Mouse (Mus musculus) cerebellum, adult 9-11 months (tissue): ENCODE measurements around the gene Siae.
A peak's percentile ranks its signal among the peaks of the same experiment; 100 is the strongest.

ENCODE experiments used
- DNase-seq: peaks from one replicate; pipeline ENCODE4 v3.0.0; 2022

Gene Siae

DNA sequence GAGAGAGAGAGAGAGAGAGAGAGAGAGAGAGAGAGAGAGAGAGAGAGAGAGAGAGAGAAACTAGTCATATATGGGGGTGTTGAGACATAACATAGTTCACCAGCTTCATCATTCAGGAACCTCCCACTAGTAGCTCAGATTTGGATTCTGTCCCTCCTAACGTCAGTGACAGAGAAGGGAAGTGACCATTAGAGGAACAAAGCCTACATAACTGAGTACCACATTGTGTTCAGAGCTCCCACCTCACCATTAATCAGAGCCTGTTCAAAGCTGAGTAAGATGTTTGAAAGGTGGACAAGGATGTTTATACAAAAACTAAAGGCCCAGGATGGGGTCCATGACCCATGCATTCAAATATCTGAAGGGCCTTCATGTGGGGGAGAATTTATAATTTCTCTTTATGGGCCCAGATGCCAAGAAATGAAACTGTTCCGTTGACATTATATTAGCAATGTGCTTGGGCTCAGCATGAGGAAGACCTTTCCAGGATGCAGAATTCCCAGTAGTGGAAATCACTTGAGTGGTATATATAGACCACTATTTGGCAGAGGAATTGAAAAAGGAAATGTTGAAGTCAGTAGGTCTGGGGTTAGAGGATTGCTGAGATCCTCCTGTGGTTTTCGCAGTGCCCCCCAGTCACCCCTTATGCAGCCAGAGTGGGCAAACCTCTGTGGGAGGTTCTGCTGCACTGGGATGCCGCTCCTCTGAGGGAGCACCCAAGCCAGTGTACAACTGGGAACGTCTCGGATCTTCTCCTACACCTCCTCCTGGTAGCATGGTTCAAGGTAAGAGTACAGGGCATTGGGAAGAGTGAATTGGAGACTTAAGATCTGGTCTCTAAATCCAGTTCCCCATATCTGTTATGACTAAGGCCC lies 14.6 kb upstream of the Siae start:
- no peak for DNase-seq

DNA sequence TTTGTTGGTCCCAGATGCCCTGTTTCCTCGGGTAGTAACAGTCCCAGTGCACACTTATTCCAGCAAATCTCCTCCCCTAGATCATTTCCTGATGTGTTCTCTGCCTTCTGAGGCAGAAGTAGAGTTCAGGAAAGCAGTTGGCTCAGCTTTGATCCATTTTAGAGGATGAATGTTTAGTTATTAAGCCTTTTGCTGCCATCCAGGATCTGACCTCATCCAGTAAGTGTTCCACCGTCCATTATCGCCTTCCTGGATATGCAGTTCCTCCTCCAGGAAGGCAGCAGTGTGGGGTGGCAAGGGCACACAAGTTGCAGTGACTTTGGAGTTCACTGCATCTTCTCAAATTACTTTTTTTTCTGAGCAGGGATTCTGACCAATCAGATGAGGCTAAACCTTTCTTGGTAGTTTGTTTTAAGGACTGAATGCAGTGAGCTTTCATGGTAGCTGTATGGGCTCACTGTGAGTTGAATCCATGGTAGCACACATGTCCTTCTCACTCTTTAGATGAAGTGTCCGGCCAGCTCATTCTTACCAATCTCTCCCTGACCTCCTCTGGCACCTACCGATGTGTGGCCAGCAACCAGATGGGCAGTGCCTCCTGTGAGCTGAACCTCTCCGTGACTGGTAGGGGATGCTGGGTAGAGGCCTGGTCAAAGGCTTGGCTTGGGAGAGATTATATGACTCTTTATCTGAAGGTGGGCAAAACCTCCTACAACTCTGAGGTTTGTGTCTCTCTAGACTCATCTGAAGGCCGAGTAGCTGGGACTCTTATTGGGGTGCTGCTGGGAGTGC lies 13.5 kb upstream of the Siae start:
- no peak for DNase-seq

DNA sequence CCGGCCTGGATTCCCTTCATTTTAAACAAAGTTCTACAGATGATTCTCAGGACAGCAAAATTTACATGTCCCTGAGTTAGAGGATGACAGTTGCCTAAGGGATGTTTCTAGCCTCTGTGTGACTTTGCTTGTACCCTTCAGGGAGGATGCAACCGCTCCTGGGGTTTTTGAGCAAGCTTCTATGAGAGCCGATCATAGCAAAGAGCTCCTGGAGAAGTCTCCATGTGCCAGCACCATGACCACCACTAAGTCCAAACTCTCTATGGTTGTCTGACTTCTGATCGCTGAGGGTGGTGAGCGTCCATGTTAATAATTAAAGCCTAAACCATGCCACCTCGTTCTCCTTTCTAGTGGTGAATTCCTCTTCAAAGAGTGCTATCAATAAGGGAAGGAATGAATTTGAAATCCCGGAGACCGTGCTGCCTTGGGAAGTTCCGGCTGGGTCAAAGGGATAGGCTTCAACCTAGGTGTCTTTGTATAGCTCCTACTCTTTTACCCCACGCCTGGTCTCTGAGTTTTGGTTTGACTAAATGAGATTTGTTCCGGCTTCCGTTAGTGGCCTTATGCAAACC lies 11.5 kb upstream of the Siae start:
- no peak for DNase-seq

DNA sequence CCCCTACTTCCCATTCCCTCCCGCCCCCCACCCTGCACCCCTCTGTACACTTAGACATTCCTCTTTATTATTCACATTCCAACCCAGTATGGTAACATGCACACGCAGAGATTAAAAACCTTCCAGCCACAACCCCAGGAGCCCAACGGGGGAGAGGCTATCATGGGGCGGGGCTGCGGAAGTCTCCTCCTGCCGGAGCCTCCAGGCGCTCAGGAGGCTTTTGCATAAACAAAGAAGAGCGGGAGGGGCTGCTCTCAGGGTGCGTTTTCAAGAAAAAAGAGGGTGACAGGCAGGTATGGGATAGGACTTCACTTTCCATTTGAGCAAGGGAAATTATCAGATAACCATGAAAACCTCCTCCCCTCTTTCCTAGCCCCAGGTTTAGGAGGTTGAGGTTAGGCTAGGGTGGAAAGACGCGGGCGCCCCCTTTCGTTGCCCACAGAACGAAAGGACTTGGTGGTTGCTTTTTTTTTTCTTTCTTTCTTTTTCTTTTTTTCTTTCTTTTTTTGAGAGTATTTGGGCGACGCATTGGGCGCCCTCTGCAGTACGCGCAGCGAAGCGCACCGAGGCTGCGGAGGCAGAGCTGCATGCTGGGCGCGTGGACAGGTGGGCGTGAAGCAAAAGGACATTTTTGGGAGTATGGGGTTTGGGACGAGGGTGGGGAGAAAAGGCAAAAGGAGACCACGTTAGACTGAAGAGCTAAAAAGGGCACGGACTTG lies 10.9 kb upstream of the Siae start:
- peak; percentile 66 for DNase-seq

GRCm38 (mm10) chr9:37545166-37545610 lies 10.3 kb upstream of the Siae start:
- no peak for DNase-seq

- no peak for DNase-seq
Observed at GRCm38 (mm10) chr9:37545847-37546452, 9.5 kb upstream of the Siae start.

DNA sequence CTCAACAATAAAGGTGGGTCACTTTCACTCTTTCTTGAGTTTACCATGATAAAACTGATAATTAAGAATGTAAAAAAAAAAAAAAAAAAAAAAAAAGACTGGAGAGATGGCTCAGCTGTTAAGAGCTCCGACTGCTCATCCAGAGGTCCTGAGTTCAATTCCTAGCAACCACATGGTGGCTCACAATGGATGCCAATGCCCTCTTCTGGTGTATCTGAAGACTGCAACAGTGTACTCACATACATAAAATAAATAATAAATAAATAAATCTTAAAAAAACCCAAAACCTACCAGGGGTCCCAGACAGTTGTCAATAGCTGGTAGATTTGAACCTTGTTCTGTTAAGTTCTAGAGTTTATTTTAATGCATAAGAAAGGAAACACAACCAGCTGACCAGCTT lies 8.6 kb upstream of the Siae start:
- DNase-seq: no peak

DNA sequence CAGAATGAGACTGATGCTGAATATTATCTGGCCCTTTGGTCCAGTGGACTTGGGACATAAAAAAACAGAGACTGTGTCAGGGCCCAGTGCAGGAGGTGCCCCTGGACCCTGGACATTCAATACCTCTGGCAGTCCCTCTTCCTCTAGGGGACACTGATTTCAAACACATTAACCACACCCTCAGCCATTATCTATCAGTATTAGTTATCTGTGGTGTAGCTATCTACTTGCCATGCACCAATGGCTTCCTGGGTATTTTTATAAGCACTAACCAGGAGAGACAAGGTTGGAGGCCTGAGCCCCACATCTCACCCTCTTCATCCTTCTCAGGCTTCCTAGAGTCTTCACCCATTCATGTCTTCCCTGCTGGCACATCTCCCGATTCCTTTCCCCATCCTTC lies 5.1 kb upstream of the Siae start:
- DNase-seq: no peak

- DNase-seq: no peak
Observed at GRCm38 (mm10) chr9:37551751-37552531, 3.6 kb upstream of the Siae start.

DNA sequence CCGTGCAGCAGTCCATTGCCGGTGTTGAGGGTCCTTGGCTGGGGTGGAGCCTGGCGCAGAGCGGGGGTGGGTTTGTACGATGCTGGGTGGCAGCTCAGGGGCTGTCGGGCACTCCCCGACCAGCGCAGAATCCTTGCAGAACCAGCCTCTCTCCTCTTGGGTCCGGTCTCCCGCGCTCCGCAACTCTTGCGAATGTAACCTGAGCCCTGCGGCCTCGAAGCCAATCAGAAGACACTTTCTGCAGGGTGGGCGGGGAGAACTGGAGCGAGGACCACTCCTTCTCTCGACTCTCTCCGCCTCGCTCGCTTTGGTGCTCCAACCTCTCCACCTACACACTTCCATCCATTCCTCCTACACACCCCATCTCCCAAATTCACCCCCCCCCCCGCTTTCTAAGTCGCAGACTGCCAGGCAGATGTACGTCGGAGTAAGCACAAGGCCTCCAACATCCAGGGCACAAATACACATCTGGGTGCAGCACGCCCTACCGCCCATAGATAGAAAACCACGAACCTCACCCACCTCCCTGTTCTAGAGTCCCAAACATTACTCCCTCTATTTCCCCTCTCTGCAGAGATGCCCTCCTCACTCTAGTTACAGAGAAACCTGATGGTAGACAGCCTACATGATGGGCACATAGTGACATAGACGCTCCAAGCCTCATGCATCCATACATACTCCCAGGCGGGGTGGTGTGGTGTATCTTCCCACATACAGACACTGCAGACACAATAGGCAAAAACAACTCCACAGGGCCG lies 2.8 kb upstream of the Siae start, which contains the start of gene Nrgn:
Gene Nrgn (minus strand): TSS at position 369 of the 758 bp plus-strand sequence.
- no peak for DNase-seq

DNA sequence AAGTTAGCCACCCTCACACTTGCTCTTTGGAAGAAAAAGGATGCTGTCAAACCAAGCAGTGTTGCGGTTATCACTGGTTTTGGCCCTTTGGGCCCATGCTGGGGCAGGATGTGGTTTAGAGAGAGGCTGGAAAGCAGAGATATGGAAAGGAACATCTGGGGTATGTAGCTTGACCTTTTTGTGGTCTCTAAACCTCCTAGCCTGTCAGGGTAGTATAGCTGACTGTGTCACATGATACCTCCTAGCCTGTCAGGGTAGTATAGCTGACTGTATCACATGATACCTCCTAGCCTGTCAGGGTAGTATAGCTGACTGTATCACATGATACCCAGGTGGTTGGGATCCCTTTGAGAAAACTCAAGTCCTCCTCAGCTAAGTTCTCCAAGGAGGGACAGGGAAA lies 1.2 kb upstream of the Siae start:
- no peak for DNase-seq

- DNase-seq: no peak
Observed at GRCm38 (mm10) chr9:37556366-37556765, 868 bp downstream of the Siae start.

GRCm38 (mm10) chr9:37560617-37561016 lies 5.1 kb downstream of the Siae start:
- no peak for DNase-seq

- DNase-seq: no peak
Observed at GRCm38 (mm10) chr9:37563805-37564204, 8.3 kb downstream of the Siae start.

DNA sequence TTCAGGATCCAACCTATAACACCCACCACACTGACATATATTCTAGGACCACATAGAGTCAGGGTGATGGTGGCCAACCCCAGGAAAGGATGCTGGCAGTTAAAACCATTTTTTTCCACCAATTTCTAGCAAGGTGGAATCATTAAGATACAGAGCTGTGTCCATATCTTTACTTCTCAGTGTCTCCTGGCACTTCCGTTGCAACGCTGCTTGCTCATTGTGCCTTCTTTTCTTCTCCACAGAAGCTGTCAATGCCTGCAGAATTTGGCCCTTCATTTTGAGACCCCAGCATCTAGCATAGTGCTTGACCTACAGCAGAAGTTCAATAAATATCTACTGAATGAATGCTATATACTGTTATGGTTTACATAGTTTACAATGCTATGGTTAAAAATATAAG lies 11.5 kb downstream of the Siae start:
- no peak for DNase-seq

DNA sequence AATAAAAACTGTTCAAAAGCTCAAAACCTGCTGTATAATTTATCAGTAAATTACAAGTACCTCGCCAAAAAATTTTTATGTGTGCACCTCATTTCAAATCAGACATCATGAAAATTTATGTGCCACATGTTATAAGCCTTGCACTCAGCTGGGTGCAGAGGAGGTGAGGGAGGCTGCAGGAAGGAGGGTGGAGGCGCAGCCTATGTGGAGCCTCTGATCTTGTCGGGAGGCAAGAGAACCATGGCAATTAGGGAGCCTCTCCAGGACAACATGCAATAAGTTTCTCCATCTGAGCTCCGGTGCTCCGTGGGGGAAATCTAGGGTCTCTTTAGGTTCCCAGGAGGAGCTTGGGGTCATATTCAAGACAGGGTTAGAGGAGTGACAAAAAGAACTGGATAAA lies 12.0 kb downstream of the Siae start:
- no peak for DNase-seq

GRCm38 (mm10) chr9:37567892-37568604 lies 12.6 kb downstream of the Siae start:
- no peak for DNase-seq

GRCm38 (mm10) chr9:37568605-37569214 lies 13.2 kb downstream of the Siae start:
- DNase-seq: no peak

DNA sequence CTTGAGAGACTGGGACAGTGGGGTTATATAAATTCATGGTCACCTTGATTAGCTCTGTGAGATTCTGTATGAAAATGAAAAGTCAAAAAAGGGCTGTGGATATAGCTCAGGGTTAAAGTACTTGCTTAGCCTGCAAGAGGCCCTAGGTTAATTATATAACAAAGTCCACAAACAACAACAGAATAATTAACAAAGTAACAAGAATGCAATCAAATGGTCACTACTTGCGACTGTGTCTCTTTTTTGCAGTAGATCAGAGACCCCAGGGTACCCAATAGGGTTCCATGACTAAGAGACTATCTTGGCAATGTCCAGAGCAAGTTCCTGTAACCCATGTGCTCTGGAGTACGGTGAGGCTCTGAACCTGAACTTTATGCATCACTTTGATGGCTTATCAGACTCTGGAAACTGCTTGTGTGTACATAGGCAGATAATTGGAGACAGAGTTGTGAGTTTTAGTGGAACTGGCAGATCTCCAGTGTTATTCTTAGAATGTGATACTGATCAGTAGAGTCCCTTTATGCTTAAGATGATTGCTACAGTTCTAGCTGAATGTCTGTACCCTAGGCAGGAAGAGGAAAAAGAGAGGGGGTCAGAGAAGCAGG lies 13.8 kb downstream of the Siae start:
- DNase-seq: no peak
